Mouse (Mus musculus) forebrain, embryonic 11.5 days (tissue): ENCODE results near the gene Rassf2. TPM values are rescaled to one million over a fixed set of nuclear protein-coding genes. Genes with fewer than 3 reads are reported as not detected.

Experiments
- ATAC-seq: fragments of 200-750 bp; cut with Nextera tagmentation; replicated peaks from 2 replicates; pipeline ENCODE4 v1.8.0; 2017; ENCODE audit warnings: moderate TSS enrichment; ENCODE audit not compliant: low FRiP score
- DNase-seq: peaks from one replicate; pipeline ENCODE4 v3.0.0-alpha.2; 2017; ENCODE audit warnings: low spot score
- H3K27ac ChIP-seq: fragments of 300-500 bp; sonication (generic); 2 replicates; pipeline ENCODE4 v1.5.1; 2014; ENCODE audit warnings: low read depth, low read length
- H3K27me3 ChIP-seq: fragments of 300-500 bp; sonication (generic); 2 replicates; pipeline ENCODE4 v1.6.1; 2014; ENCODE audit warnings: mild to moderate bottlenecking, low read length, mixed read lengths; ENCODE audit not compliant: control insufficient read depth, insufficient read depth
- H3K36me3 ChIP-seq: fragments of 300-500 bp; sonication (generic); 2 replicates; pipeline ENCODE4 v1.6.1; 2014; ENCODE audit warnings: mild to moderate bottlenecking, low read length, moderate library complexity, mixed read lengths; ENCODE audit not compliant: control insufficient read depth, insufficient read depth
- H3K4me1 ChIP-seq: fragments of 300-500 bp; sonication (generic); replicated peaks from 2 replicates; pipeline ENCODE4 v1.6.1; 2014; ENCODE audit warnings: low read length, mixed read lengths; ENCODE audit not compliant: control insufficient read depth, insufficient read depth
- H3K4me2 ChIP-seq: fragments of 300-500 bp; sonication (generic); 2 replicates; pipeline ENCODE4 v1.6.1; 2014; ENCODE audit warnings: low read depth, mild to moderate bottlenecking, low read length, moderate library complexity, mixed read lengths; ENCODE audit not compliant: severe bottlenecking
- H3K4me3 ChIP-seq: fragments of 300-500 bp; sonication (generic); 2 replicates; pipeline ENCODE4 v1.5.1; 2014; ENCODE audit warnings: low read depth, low read length
- H3K9ac ChIP-seq: fragments of 300-500 bp; sonication (generic); 2 replicates; pipeline ENCODE4 v1.6.1; 2014; ENCODE audit warnings: low read length
- H3K9me3 ChIP-seq: fragments of 300-500 bp; sonication (generic); 2 replicates; pipeline ENCODE4 v1.6.1; 2016; ENCODE audit warnings: low read length, mixed read lengths; ENCODE audit not compliant: control insufficient read depth
- WGBS: fragments of 180-500 bp; shearing (Covaris S2); extraction: QIAGEN DNeasy Blood & Tissue Kit; methylation state at CpG from one replicate; pipeline ENCODE4 v1.1.7; 2014; 5-methylcytosine and 5-hydroxymethylcytosine counted together
- polyA plus RNA-seq: library from polyadenylated mRNA; unstranded; fragments of >200 nt; fragmentation: Nextera tagmentation; extraction: Ambion mirVana; gene quantifications from 2 replicates; pipeline ENCODE4 v1.2.1, GENCODE M21; 2014

Gene Rassf2
- polyA plus RNA-seq, 1 experiment from 2014 or later: 35.3 TPM

GRCm38 (mm10) chr2:132006561-132007474, 23.2 kb downstream of the Rassf2 start:
- WGBS: 87% methylated on average over 18 of the region's 18 CpGs
- no peaks in the 10 kb centered on the region for H3K27me3 ChIP-seq
- ATAC-seq (no peak), DNase-seq (no peak)
- no peak overlapping the region for H3K9ac ChIP-seq
- no peaks in the 10 kb centered on the region for H3K9me3 ChIP-seq
- H3K27ac ChIP-seq: no peak overlapping the region
- H3K4me1 ChIP-seq: no peaks in the 10 kb centered on the region
- H3K4me2 ChIP-seq: no peak overlapping the region
- no peak overlapping the region for H3K4me3 ChIP-seq
- no peaks in the 10 kb centered on the region; the same call in 1 of the 2 replicates for H3K36me3 ChIP-seq

- 88% methylated on average over 4 of the region's 4 CpGs for WGBS
- no peaks in the 10 kb centered on the region; the same call in 1 of the 2 replicates for H3K36me3 ChIP-seq
- ATAC-seq: no peak
Observed at GRCm38 (mm10) chr2:132005445-132005844, 24.6 kb downstream of the Rassf2 start.

GRCm38 (mm10) chr2:132004495-132005136, 25.4 kb downstream of the Rassf2 start:
- H3K4me3 ChIP-seq: no peak overlapping the region
- H3K36me3 ChIP-seq: no peaks in the 10 kb centered on the region; the same call in 1 of the 2 replicates
- H3K4me2 ChIP-seq: no peak overlapping the region
- 82% methylated on average over 9 of the region's 9 CpGs for WGBS
- ATAC-seq: no peak
- DNase-seq: no peak
- H3K4me1 ChIP-seq: no peaks in the 10 kb centered on the region
- no peaks in the 10 kb centered on the region for H3K9me3 ChIP-seq
- no peak overlapping the region for H3K9ac ChIP-seq
- no peak overlapping the region for H3K27ac ChIP-seq
- H3K27me3 ChIP-seq: no peaks in the 10 kb centered on the region

More at GRCm38 (mm10) chr2:132005445-132005844, 24.6 kb downstream of the Rassf2 start:
- Histone ChIP-seq H3K9ac (no peak overlapping the region), H3K27ac (no peak overlapping the region), H3K4me2 (no peak overlapping the region), H3K27me3 (no peaks in the 10 kb centered on the region), H3K4me1 (no peaks in the 10 kb centered on the region), H3K4me3 (no peak overlapping the region), H3K9me3 (no peaks in the 10 kb centered on the region)
- DNase-seq: no peak

- ATAC-seq (no peak), DNase-seq (no peak)
- H3K4me1 ChIP-seq: no peaks in the 10 kb centered on the region
- WGBS: 87% methylated on average over 5 of the region's 5 CpGs
- H3K9me3 ChIP-seq: no peaks in the 10 kb centered on the region
- no peak overlapping the region for H3K9ac ChIP-seq
- no peak overlapping the region for H3K4me2 ChIP-seq
- H3K27ac ChIP-seq: no peak overlapping the region
- H3K27me3 ChIP-seq: no peaks in the 10 kb centered on the region
- H3K4me3 ChIP-seq: no peak overlapping the region
- H3K36me3 ChIP-seq: no peaks in the 10 kb centered on the region; the same call in 1 of the 2 replicates
Observed at GRCm38 (mm10) chr2:132003916-132004315, 26.1 kb downstream of the Rassf2 start.

GRCm38 (mm10) chr2:132001696-132002334, 28.2 kb downstream of the Rassf2 start:
- 90% methylated on average over 13 of the region's 13 CpGs for WGBS
- H3K4me3 ChIP-seq: no peak overlapping the region
- no peak overlapping the region for H3K9ac ChIP-seq
- no peak overlapping the region for H3K4me2 ChIP-seq
- no peaks in the 10 kb centered on the region for H3K4me1 ChIP-seq
- H3K27me3 ChIP-seq: no peaks in the 10 kb centered on the region
- ATAC-seq (no peak), DNase-seq (no peak)
- no peak overlapping the region for H3K27ac ChIP-seq
- no peaks in the 10 kb centered on the region for H3K9me3 ChIP-seq
- H3K36me3 ChIP-seq: no peaks in the 10 kb centered on the region; the same call in 1 of the 2 replicates

- Histone ChIP-seq H3K9me3 (no peaks in the 10 kb centered on the region), H3K9ac (no peak overlapping the region), H3K4me3 (no peak overlapping the region), H3K27ac (no peak overlapping the region), H3K4me1 (no peaks in the 10 kb centered on the region; the same call in 1 of the 2 replicates), H3K4me2 (no peak overlapping the region), H3K36me3 (no peaks in the 10 kb centered on the region; the same call in 1 of the 2 replicates), H3K27me3 (no peaks in the 10 kb centered on the region)
- ATAC-seq: no peak
- WGBS: 48% methylated on average over 5 of the region's 5 CpGs
- no peak for DNase-seq
Observed at GRCm38 (mm10) chr2:131997356-131997755, 32.7 kb downstream of the Rassf2 start.

GRCm38 (mm10) chr2:131996369-131996768, 33.7 kb downstream of the Rassf2 start:
- WGBS: 92% methylated on average over 7 of the region's 7 CpGs
- ATAC-seq (no peak), DNase-seq (no peak)
- no peaks in the 10 kb centered on the region; the same call in 1 of the 2 replicates for H3K36me3 ChIP-seq
- H3K9ac ChIP-seq: no peak overlapping the region
- H3K4me1 ChIP-seq: no peaks in the 10 kb centered on the region; the same call in 1 of the 2 replicates
- H3K27ac ChIP-seq: no peak overlapping the region
- H3K9me3 ChIP-seq: no peaks in the 10 kb centered on the region
- H3K4me2 ChIP-seq: no peak overlapping the region
- H3K27me3 ChIP-seq: no peaks in the 10 kb centered on the region
- no peak overlapping the region for H3K4me3 ChIP-seq

GRCm38 (mm10) chr2:131995742-131996141, 34.3 kb downstream of the Rassf2 start:
- Histone ChIP-seq H3K27me3 (no peaks in the 10 kb centered on the region), H3K9ac (no peak overlapping the region), H3K36me3 (no peaks in the 10 kb centered on the region; the same call in 1 of the 2 replicates), H3K4me1 (no peaks in the 10 kb centered on the region; the same call in 1 of the 2 replicates), H3K27ac (no peak overlapping the region), H3K9me3 (no peaks in the 10 kb centered on the region), H3K4me3 (no peak overlapping the region), H3K4me2 (no peak overlapping the region)
- ATAC-seq: no peak
- DNase-seq: no peak
- 93% methylated on average over 12 of the region's 12 CpGs for WGBS
